Mouse (Mus musculus) heart, postnatal 0 days (tissue): ENCODE results near the gene Fry.

Source experiments
- CTCF ChIP-seq: IDR thresholded peaks from 2 replicates; pipeline ENCODE4 v1.5.1; 2016; ENCODE audit warnings: antibody characterized with exemption, control low read depth, low read depth
- EP300 ChIP-seq: IDR thresholded peaks from 2 replicates; pipeline ENCODE4 v1.6.1; 2016; ENCODE audit warnings: antibody characterized with exemption, low read depth

DNA sequence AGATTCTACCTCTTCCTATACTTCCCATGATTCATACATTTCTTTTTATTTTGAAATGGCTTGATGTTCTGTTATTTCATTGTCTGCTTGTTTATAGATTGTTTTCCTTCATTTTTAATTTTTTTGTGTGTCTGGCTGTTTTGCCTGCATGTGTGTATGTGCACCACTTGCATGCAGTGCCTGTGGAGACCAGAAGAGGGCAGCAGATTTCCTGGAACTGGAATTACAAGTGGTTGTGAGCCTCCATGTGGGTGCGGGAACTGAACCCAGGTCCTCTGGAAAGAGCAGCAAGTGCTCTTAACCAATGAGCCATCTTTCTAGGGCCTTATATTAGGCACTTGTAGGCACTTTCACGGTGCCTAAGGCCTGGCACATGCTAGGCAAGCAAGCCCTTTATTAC is 314.5 kb downstream of the Fry start:
- no peak for TF ChIP-seq CTCF
- no peak for TF ChIP-seq EP300
